18 mouse cellular contexts compared by ENCODE assay signal in genomic region chr12:110870107-110870506, GRCm38 (mm10). TPM values are rescaled to one million over a fixed set of nuclear protein-coding genes. Genes with fewer than 3 reads are reported as not detected.
DNase-seq lines count a peak whose midpoint lies in the region; ATAC-seq and TF ChIP-seq lines count a peak whose summit lies in the region.
"Had no signal": no experiment of that assay in that cellular context is flagged by ENCODE, and none has a peak within 500 bp of the region (broad histone marks: within the 10 kb centered on the region; RNA-seq: fewer than 3 reads in every experiment).

No protein-coding gene starts in this region.

- ATAC-seq in erythroblast, adult 5-6 weeks (replicated peaks; ENCODE audit: low FRiP score, poor library complexity, severe bottlenecking) = peak; percentile 83
- peak; percentile 86 for ATAC-seq in erythroid progenitor cell, adult 5-6 weeks (replicated peaks; ENCODE audit: low FRiP score, poor library complexity, severe bottlenecking)
- peak; percentile 76 for ATAC-seq in liver, embryonic 13.5 days (ENCODE audit: low read depth)
- no peak for ATAC-seq in liver, postnatal 0 days
- ATAC-seq: forebrain, embryonic 13.5 days; forebrain, postnatal 0 days had no signal

- 40% methylated on average over 4 of the region's 4 CpGs for WGBS in liver, embryonic 13.5 days (ENCODE audit: insufficient replicate concordance)
- 54% methylated on average over 4 of the region's 4 CpGs for WGBS in liver, postnatal 0 days (ENCODE audit: insufficient replicate concordance)

- H3K4me2 ChIP-seq in liver, embryonic 13.5 days = peak overlapping the region; percentile 47
- 0 out of 2 replicates have a peak overlapping the region, but pooled peaks have one; percentile 2 for H3K4me2 ChIP-seq in liver, postnatal 0 days (ENCODE audit: low read depth, low read length)
- H3K4me2 ChIP-seq: embryonic facial prominence, embryonic 15.5 days; forebrain, embryonic 13.5 days; heart, embryonic 12.5 days; hindbrain, embryonic 15.5 days had no signal

- peaks cover 53% of the 10 kb centered on the region for H3K36me3 ChIP-seq in liver, embryonic 13.5 days
- H3K36me3 ChIP-seq in liver, postnatal 0 days (replicated peaks; ENCODE audit: insufficient read depth, low read length) = peaks cover 36% of the 10 kb centered on the region

- TF ChIP-seq EP300 in liver, postnatal 0 days (IDR thresholded peaks at IDR 0.05; ENCODE audit: low read depth) = no peak

- peak; percentile 40 for DNase-seq in liver, embryonic 13.5 days
- no peak for DNase-seq in liver, postnatal 0 days
- DNase-seq in layer of hippocampus, adult 18-20 months (ENCODE audit: low spot score in 2 of 2) = no peak
- DNase-seq in adrenal gland, postnatal 14 days = no peak
- DNase-seq in embryo, embryonic 11 days = no peak
- no peak for DNase-seq in adrenal gland, adult 8-10 months
- DNase-seq: adrenal gland, postnatal 10 days; cerebellum, adult 18-20 months; cerebellum, postnatal 10 days; forebrain, postnatal 0 days; gastrocnemius, postnatal 25 days had no signal

- no peak overlapping the region for H3K4me3 ChIP-seq in liver, embryonic 13.5 days (replicated peaks)
- H3K4me3 ChIP-seq in liver, postnatal 0 days (ENCODE audit: low read depth, low read length) = no peak overlapping the region
- H3K4me3 ChIP-seq: embryonic facial prominence, embryonic 15.5 days; forebrain, embryonic 13.5 days; heart, embryonic 12.5 days; hindbrain, embryonic 10.5 days; hindbrain, embryonic 15.5 days had no signal

- no peak for TF ChIP-seq CTCF in liver, postnatal 0 days (IDR thresholded peaks at IDR 0.05; ENCODE audit: low read depth)

- H3K27ac ChIP-seq in liver, embryonic 13.5 days = peak overlapping the region; percentile 77
- H3K27ac ChIP-seq in liver, postnatal 0 days (ENCODE audit: low read depth) = no peak overlapping the region
- H3K27ac ChIP-seq: embryonic facial prominence, embryonic 15.5 days; forebrain, embryonic 13.5 days; hindbrain, embryonic 10.5 days; hindbrain, embryonic 15.5 days had no signal

- H3K27me3 ChIP-seq in liver, embryonic 13.5 days = no peaks in the 10 kb centered on the region
- H3K27me3 ChIP-seq in liver, postnatal 0 days (ENCODE audit: insufficient read depth, low read length) = no peaks in the 10 kb centered on the region
- H3K27me3 ChIP-seq: embryonic facial prominence, embryonic 15.5 days; forebrain, embryonic 13.5 days; heart, embryonic 12.5 days; hindbrain, embryonic 15.5 days had no signal

- no peaks in the 10 kb centered on the region for H3K9me3 ChIP-seq in liver, embryonic 13.5 days (replicated peaks)
- no peaks in the 10 kb centered on the region for H3K9me3 ChIP-seq in liver, postnatal 0 days (ENCODE audit: low read length)
- H3K9me3 ChIP-seq: embryonic facial prominence, embryonic 15.5 days; forebrain, embryonic 13.5 days; heart, embryonic 12.5 days; hindbrain, embryonic 10.5 days; hindbrain, embryonic 15.5 days had no signal

- peaks cover 54% of the 10 kb centered on the region for H3K4me1 ChIP-seq in liver, embryonic 13.5 days (replicated peaks)
- peaks cover 22% of the 10 kb centered on the region for H3K4me1 ChIP-seq in liver, postnatal 0 days (ENCODE audit: insufficient read depth)
- H3K4me1 ChIP-seq: embryonic facial prominence, embryonic 15.5 days; forebrain, embryonic 13.5 days; heart, embryonic 12.5 days; hindbrain, embryonic 15.5 days had no signal

- H3K9ac ChIP-seq in liver, embryonic 13.5 days = peak overlapping the region; percentile 31; the same call in 1 of the 2 replicates
- H3K9ac ChIP-seq in liver, postnatal 0 days (replicated peaks) = no peak overlapping the region
- H3K9ac ChIP-seq: embryonic facial prominence, embryonic 15.5 days; forebrain, embryonic 13.5 days; forebrain, postnatal 0 days; heart, embryonic 12.5 days; hindbrain, embryonic 15.5 days had no signal

RNA-seq across cellular contexts. Expression of gene Cinp, which starts 18.8 kb away (rescaled TPM):
- total RNA-seq in erythroblast, adult 5-6 weeks (2015; ENCODE audit: low replicate concordance) = 14.6 and 28.6 TPM in 2 replicates
- 23.4 and 26.7 TPM in 2 replicates for total RNA-seq in erythroblast, adult 5-6 weeks (2017; ENCODE audit: low replicate concordance)
- 15.9 and 29.8 TPM in 2 replicates for total RNA-seq in erythroid progenitor cell, adult 5-6 weeks (2015; ENCODE audit: low replicate concordance)
- 21.9 and 22.5 TPM in 2 replicates for total RNA-seq in erythroid progenitor cell, adult 5-6 weeks (2017; ENCODE audit: low replicate concordance)
- polyA plus RNA-seq in liver, embryonic 13.5 days (2015; fragmentation: Nextera tagmentation; extraction: Ambion mirVana) = 91.0 and 100 TPM in 2 replicates
- polyA plus RNA-seq in liver, postnatal 0 days (2015; fragmentation: Nextera tagmentation; extraction: Ambion mirVana) = 30.6 and 34.2 TPM in 2 replicates
- 10 to 100 TPM; 52.6 to 59.9 TPM for total RNA-seq in layer of hippocampus, adult 18-20 months (2021)
- total RNA-seq in adrenal gland, postnatal 14 days (2021) = 47.4 and 50.2 TPM in 2 replicates
- 10 to 100 TPM; 37.4 to 39.6 (median 38.6) TPM for total RNA-seq in adrenal gland, adult 8-10 months (2022)

RNA-seq across cellular contexts. Expression of gene Tecpr2, which starts 19.0 kb away (rescaled TPM):
- 2.3 and 3.6 TPM in 2 replicates for total RNA-seq in erythroblast, adult 5-6 weeks (2015; ENCODE audit: low replicate concordance)
- total RNA-seq in erythroblast, adult 5-6 weeks (2017; ENCODE audit: low replicate concordance) = 2.1 and 2.9 TPM in 2 replicates
- 1.3 and 1.8 TPM in 2 replicates for total RNA-seq in erythroid progenitor cell, adult 5-6 weeks (2015; ENCODE audit: low replicate concordance)
- total RNA-seq in erythroid progenitor cell, adult 5-6 weeks (2017; ENCODE audit: low replicate concordance) = 3.1 and 11.8 TPM in 2 replicates
- 1.7 and 1.9 TPM in 2 replicates for polyA plus RNA-seq in liver, embryonic 13.5 days (2015; fragmentation: Nextera tagmentation; extraction: Ambion mirVana)
- 0.63 and 1.1 TPM in 2 replicates for polyA plus RNA-seq in liver, postnatal 0 days (2015; fragmentation: Nextera tagmentation; extraction: Ambion mirVana)
- total RNA-seq in layer of hippocampus, adult 18-20 months (2021) = 10 to 100 TPM; 41.1 to 42.3 TPM
- 9.1 and 10.3 TPM in 2 replicates for total RNA-seq in adrenal gland, postnatal 14 days (2021)
- total RNA-seq in adrenal gland, adult 8-10 months (2022) = 10 to 100 TPM; 10.1 to 16.4 (median 12.9) TPM

RNA-seq across cellular contexts. Expression of gene Zfp839, which starts 20.1 kb away (rescaled TPM):
- 0.63 and 3.3 TPM in 2 replicates for total RNA-seq in erythroblast, adult 5-6 weeks (2015; ENCODE audit: low replicate concordance)
- total RNA-seq in erythroblast, adult 5-6 weeks (2017; ENCODE audit: low replicate concordance) = 1.4 and 2.1 TPM in 2 replicates
- total RNA-seq in erythroid progenitor cell, adult 5-6 weeks (2015; ENCODE audit: low replicate concordance) = 1.1 TPM in 1 of 2 replicates, not detected in the other
- 0.77 TPM in 1 of 2 replicates, not detected in the other for total RNA-seq in erythroid progenitor cell, adult 5-6 weeks (2017; ENCODE audit: low replicate concordance)
- 1.6 TPM in 2 replicates for polyA plus RNA-seq in liver, embryonic 13.5 days (2015; fragmentation: Nextera tagmentation; extraction: Ambion mirVana)
- 1.1 and 1.8 TPM in 2 replicates for polyA plus RNA-seq in liver, postnatal 0 days (2015; fragmentation: Nextera tagmentation; extraction: Ambion mirVana)
- total RNA-seq in layer of hippocampus, adult 18-20 months (2021) = 10 to 100 TPM; 10.4 to 11.4 TPM
- total RNA-seq in adrenal gland, postnatal 14 days (2021) = 13.5 and 15.1 TPM in 2 replicates
- 10 to 100 TPM; 15.5 to 22.4 (median 18.4) TPM for total RNA-seq in adrenal gland, adult 8-10 months (2022)

RNA-seq across cellular contexts. Expression of gene Mok, which starts 29.4 kb away (rescaled TPM):
- not detected in 2 replicates for total RNA-seq in erythroblast, adult 5-6 weeks (2015; ENCODE audit: low replicate concordance)
- total RNA-seq in erythroblast, adult 5-6 weeks (2017; ENCODE audit: low replicate concordance) = 0.14 TPM in 1 of 2 replicates, not detected in the other
- total RNA-seq in erythroid progenitor cell, adult 5-6 weeks (2015; ENCODE audit: low replicate concordance) = not detected in 2 replicates
- total RNA-seq in erythroid progenitor cell, adult 5-6 weeks (2017; ENCODE audit: low replicate concordance) = 0.26 TPM in 1 of 2 replicates, not detected in the other
- polyA plus RNA-seq in liver, embryonic 13.5 days (2015; fragmentation: Nextera tagmentation; extraction: Ambion mirVana) = 0.33 and 0.46 TPM in 2 replicates
- 0.13 and 0.29 TPM in 2 replicates for polyA plus RNA-seq in liver, postnatal 0 days (2015; fragmentation: Nextera tagmentation; extraction: Ambion mirVana)
- total RNA-seq in layer of hippocampus, adult 18-20 months (2021) = 10 to 100 TPM in 1 of 2 experiments, 1 to 10 TPM in 1; 9.6 to 11.9 TPM
- 0.93 and 1.9 TPM in 2 replicates for total RNA-seq in adrenal gland, postnatal 14 days (2021)
- total RNA-seq in adrenal gland, adult 8-10 months (2022) = 1 to 10 TPM; 1.4 to 3.7 (median 2.5) TPM
- total RNA-seq: gastrocnemius, postnatal 25 days had no signal
